Mouse (Mus musculus): ENCODE measurements at regions not wholly inside any gene's neighbourhood (a gene's known extent, or its start where the extent isn't known, plus 50 kb on each side); places are given as distances from the start of the nearest gene placed in this dataset.

DNA sequence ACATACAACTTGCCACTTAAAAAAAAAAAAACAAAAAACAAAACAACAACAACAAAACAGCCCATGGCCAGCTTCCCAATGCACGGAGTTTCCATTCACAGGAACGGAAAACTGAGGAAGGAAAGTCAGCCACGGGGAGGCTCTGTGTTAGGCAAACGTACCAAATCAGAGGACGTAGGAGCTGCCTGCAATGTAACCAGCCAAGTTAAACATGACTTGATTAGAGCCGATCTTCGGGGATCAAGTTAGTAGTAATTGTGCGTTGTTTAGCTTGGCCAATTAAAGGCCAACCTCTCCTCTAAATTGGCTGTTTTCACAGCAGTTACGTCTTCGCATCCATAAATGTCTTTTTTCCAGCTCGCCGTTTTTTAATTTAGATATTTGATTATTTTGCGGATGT lies 190.7 kb downstream of the Cd83 start:
- H3K79me2 ChIP-seq (ENCODE audit: control insufficient read depth, insufficient read depth): no peaks in the 10 kb centered on the region
- H3K36me3 ChIP-seq (ENCODE audit: control insufficient read depth, insufficient read depth): no peaks in the 10 kb centered on the region
- no peak overlapping the region for H3ac ChIP-seq (ENCODE audit: control insufficient read depth, insufficient read length, low read depth)
- no peak overlapping the region for H3K4me3 ChIP-seq (ENCODE audit: insufficient read depth, poor library complexity, severe bottlenecking)
- no peak for TF ChIP-seq FOSL1 (IDR thresholded peaks at IDR 0.05; ENCODE audit: insufficient read depth, low read length, poor library complexity, severe bottlenecking)
- no peak for TF ChIP-seq CEBPB (IDR thresholded peaks at IDR 0.05; ENCODE audit: low read depth)
- no peak for TF ChIP-seq MYOD1 (IDR thresholded peaks at IDR 0.05; ENCODE audit: control insufficient read depth, insufficient read length, low read depth)
- no peak for TF ChIP-seq MYOG (IDR thresholded peaks at IDR 0.05; ENCODE audit: control insufficient read depth, extremely low read depth, insufficient read length)
- no peak for TF ChIP-seq MAX (IDR thresholded peaks at IDR 0.05)
- no peak for TF ChIP-seq CTCF (IDR thresholded peaks at IDR 0.05; ENCODE audit: control insufficient read depth, insufficient read depth, insufficient read length)
- TF ChIP-seq USF1 (IDR thresholded peaks at IDR 0.05; ENCODE audit: low read depth): no peak
- H3K27me3 ChIP-seq (ENCODE audit: control insufficient read depth, insufficient read depth, insufficient read length): no peaks in the 10 kb centered on the region
- H3K79me3 ChIP-seq (ENCODE audit: low read depth): no peaks in the 10 kb centered on the region

DNA sequence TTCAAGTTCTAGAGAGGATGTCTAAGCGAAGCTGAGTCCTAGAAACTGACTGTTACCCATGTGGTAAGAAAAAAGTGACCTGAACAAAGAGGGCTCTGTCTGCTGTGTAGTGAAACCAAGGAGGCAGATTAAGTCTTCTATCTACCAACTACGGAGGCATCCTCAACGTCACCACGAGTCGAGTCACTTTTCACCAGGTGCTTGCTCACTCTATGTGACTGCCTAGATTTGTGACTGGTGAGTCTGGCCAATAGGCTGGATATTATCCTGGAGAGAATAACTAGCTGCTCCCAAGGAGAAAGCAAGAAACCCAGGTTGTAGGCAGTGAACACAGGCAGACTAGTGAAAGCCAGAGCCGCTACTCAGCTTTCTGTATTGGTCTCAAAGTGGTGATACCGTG lies 191.2 kb downstream of the Cd83 start:
- no peak overlapping the region for H3K4me3 ChIP-seq (ENCODE audit: insufficient read depth, poor library complexity, severe bottlenecking)
- TF ChIP-seq MYOG (IDR thresholded peaks at IDR 0.05; ENCODE audit: control insufficient read depth, extremely low read depth, insufficient read length): no peak
- no peak for TF ChIP-seq MYOD1 (IDR thresholded peaks at IDR 0.05; ENCODE audit: control insufficient read depth, insufficient read length, low read depth)
- TF ChIP-seq CTCF (IDR thresholded peaks at IDR 0.05; ENCODE audit: control insufficient read depth, insufficient read depth, insufficient read length): no peak
- no peak for TF ChIP-seq FOSL1 (IDR thresholded peaks at IDR 0.05; ENCODE audit: insufficient read depth, low read length, poor library complexity, severe bottlenecking)
- no peak for TF ChIP-seq USF1 (IDR thresholded peaks at IDR 0.05; ENCODE audit: low read depth)
- no peak for TF ChIP-seq MAX (IDR thresholded peaks at IDR 0.05)
- H3K27me3 ChIP-seq (ENCODE audit: control insufficient read depth, insufficient read depth, insufficient read length): no peaks in the 10 kb centered on the region
- H3ac ChIP-seq (ENCODE audit: control insufficient read depth, insufficient read length, low read depth): no peak overlapping the region
- no peaks in the 10 kb centered on the region for H3K79me3 ChIP-seq (ENCODE audit: low read depth)
- no peaks in the 10 kb centered on the region for H3K79me2 ChIP-seq (ENCODE audit: control insufficient read depth, insufficient read depth)
- H3K36me3 ChIP-seq (ENCODE audit: control insufficient read depth, insufficient read depth): no peaks in the 10 kb centered on the region

- H3ac ChIP-seq (ENCODE audit: control insufficient read depth, insufficient read length, low read depth): no peak overlapping the region
- no peaks in the 10 kb centered on the region for H3K79me3 ChIP-seq (ENCODE audit: low read depth)
- no peaks in the 10 kb centered on the region for H3K79me2 ChIP-seq (ENCODE audit: control insufficient read depth, insufficient read depth)
- H3K36me3 ChIP-seq (ENCODE audit: control insufficient read depth, insufficient read depth): no peaks in the 10 kb centered on the region
- TF ChIP-seq MAX (IDR thresholded peaks at IDR 0.05) (no peak), FOSL1 (IDR thresholded peaks at IDR 0.05; ENCODE audit: insufficient read depth, low read length, poor library complexity, severe bottlenecking) (no peak), USF1 (IDR thresholded peaks at IDR 0.05; ENCODE audit: low read depth) (no peak), CEBPB (IDR thresholded peaks at IDR 0.05; ENCODE audit: low read depth) (no peak), CTCF (IDR thresholded peaks at IDR 0.05; ENCODE audit: control insufficient read depth, insufficient read depth, insufficient read length) (no peak), MYOD1 (IDR thresholded peaks at IDR 0.05; ENCODE audit: control insufficient read depth, insufficient read length, low read depth) (no peak), MYOG (IDR thresholded peaks at IDR 0.05; ENCODE audit: control insufficient read depth, extremely low read depth, insufficient read length) (no peak)
- H3K27me3 ChIP-seq (ENCODE audit: control insufficient read depth, insufficient read depth, insufficient read length): no peaks in the 10 kb centered on the region
- H3K4me3 ChIP-seq (ENCODE audit: insufficient read depth, poor library complexity, severe bottlenecking): no peak overlapping the region
Observed at GRCm38 (mm10) chr13:43976676-43977075, 192.1 kb downstream of the Cd83 start.

DNA sequence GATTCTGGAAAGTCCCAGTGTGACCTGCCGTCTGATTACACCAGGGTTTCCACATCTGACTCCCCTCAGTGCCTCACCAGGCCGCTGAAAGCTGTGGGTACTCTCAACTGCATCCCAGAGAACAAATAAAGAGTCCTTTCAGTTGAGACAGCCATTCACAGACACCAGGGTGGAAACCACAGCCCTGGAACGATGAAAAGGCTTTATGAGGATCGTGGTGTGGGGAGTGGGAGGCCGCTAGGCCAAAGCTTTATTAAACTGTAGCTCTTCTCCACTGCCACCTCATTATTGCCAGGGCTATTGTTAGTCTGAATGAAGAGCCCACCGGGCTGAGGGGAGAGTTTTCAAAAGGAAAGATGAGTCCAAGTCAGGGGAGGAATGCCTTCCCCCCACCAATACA lies 202.8 kb downstream of the Cd83 start:
- Histone ChIP-seq H3K79me3 (ENCODE audit: low read depth) (no peaks in the 10 kb centered on the region), H3ac (ENCODE audit: control insufficient read depth, insufficient read length, low read depth) (no peak overlapping the region), H3K4me3 (ENCODE audit: insufficient read depth, poor library complexity, severe bottlenecking) (no peak overlapping the region), H3K36me3 (ENCODE audit: control insufficient read depth, insufficient read depth) (no peaks in the 10 kb centered on the region), H3K27me3 (ENCODE audit: control insufficient read depth, insufficient read depth, insufficient read length) (no peaks in the 10 kb centered on the region), H3K79me2 (ENCODE audit: control insufficient read depth, insufficient read depth) (no peaks in the 10 kb centered on the region)
- TF ChIP-seq MAX (IDR thresholded peaks at IDR 0.05): no peak
- TF ChIP-seq MYOG (IDR thresholded peaks at IDR 0.05; ENCODE audit: control insufficient read depth, extremely low read depth, insufficient read length): no peak
- TF ChIP-seq MYOD1 (IDR thresholded peaks at IDR 0.05; ENCODE audit: control insufficient read depth, insufficient read length, low read depth): no peak

GRCm38 (mm10) chr13:43988421-43988820 lies 203.8 kb downstream of the Cd83 start:
- Histone ChIP-seq H3ac (ENCODE audit: control insufficient read depth, insufficient read length, low read depth) (no peak overlapping the region), H3K4me3 (ENCODE audit: insufficient read depth, poor library complexity, severe bottlenecking) (no peak overlapping the region), H3K79me3 (ENCODE audit: low read depth) (no peaks in the 10 kb centered on the region), H3K36me3 (ENCODE audit: control insufficient read depth, insufficient read depth) (no peaks in the 10 kb centered on the region), H3K27me3 (ENCODE audit: control insufficient read depth, insufficient read depth, insufficient read length) (no peaks in the 10 kb centered on the region), H3K79me2 (ENCODE audit: control insufficient read depth, insufficient read depth) (no peaks in the 10 kb centered on the region)
- no peak for TF ChIP-seq MYOG (IDR thresholded peaks at IDR 0.05; ENCODE audit: control insufficient read depth, extremely low read depth, insufficient read length)

DNA sequence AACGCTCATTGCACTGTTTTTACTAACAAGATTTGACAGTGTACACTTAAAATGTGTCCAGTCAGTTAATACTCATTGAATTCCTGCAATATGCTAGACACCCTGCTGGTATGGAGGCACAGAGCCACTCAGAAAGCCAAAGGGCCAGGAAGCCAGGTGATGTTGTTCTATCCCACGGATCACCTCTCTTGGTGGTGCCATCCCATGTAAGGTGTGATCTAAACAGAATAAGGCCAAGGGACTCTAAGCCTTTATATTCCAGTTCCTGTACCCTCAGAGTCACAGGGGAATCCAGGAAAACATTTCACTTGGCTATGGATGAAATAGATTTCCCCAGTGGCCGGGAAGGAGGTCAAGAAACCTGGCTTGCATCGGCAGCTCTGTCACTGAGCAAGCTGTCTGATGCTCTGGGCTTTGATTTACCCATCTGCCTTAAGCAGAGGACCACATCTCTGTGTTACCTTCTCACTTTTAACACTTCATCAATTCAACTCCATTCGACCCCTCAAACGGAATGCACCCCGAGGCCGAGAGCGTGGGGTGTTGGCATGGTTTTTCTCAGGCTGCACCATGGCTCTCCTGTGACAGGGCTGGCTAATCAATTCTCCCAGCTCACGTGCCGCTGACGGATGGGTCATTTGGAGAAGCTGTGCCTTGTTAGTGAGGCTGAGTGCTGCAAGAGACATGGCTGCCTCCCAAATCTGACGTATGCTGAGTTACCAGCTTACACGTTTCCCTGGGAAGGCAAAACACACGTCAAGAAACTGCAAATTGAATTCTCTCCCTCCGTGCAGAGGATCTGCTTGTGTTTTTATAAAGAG lies 205.9 kb downstream of the Cd83 start:
- TF ChIP-seq MAX (IDR thresholded peaks at IDR 0.05): no peak
- no peak for TF ChIP-seq MYOG (IDR thresholded peaks at IDR 0.05; ENCODE audit: control insufficient read depth, extremely low read depth, insufficient read length)
- TF ChIP-seq MYOD1 (IDR thresholded peaks at IDR 0.05; ENCODE audit: control insufficient read depth, insufficient read length, low read depth): no peak
- no peak for TF ChIP-seq CTCF (IDR thresholded peaks at IDR 0.05; ENCODE audit: control insufficient read depth, insufficient read depth, insufficient read length)
- no peak for TF ChIP-seq USF1 (IDR thresholded peaks at IDR 0.05; ENCODE audit: low read depth)
- TF ChIP-seq CEBPB (IDR thresholded peaks at IDR 0.05; ENCODE audit: low read depth): no peak
- no peak for TF ChIP-seq FOSL1 (IDR thresholded peaks at IDR 0.05; ENCODE audit: insufficient read depth, low read length, poor library complexity, severe bottlenecking)

More for the DNA sequence above, 205.9 kb downstream of the Cd83 start:
- H3K27me3 ChIP-seq (ENCODE audit: control insufficient read depth, insufficient read depth, insufficient read length): no peaks in the 10 kb centered on the region
- H3K4me3 ChIP-seq (ENCODE audit: insufficient read depth, poor library complexity, severe bottlenecking): no peak overlapping the region
- no peaks in the 10 kb centered on the region for H3K79me3 ChIP-seq (ENCODE audit: low read depth)
- no peak overlapping the region for H3ac ChIP-seq (ENCODE audit: control insufficient read depth, insufficient read length, low read depth)
- no peaks in the 10 kb centered on the region for H3K36me3 ChIP-seq (ENCODE audit: control insufficient read depth, insufficient read depth)
- no peaks in the 10 kb centered on the region for H3K79me2 ChIP-seq (ENCODE audit: control insufficient read depth, insufficient read depth)

Measured in C2C12 (cell line).